Mouse (Mus musculus) megakaryocyte, embryonic 14.5 days (primary cell): ENCODE measurements around the gene Acads.

ENCODE experiments used
- FLI1 ChIP-seq: IDR thresholded peaks from 2 replicates; pipeline ENCODE4 v1.6.1; 2012; ENCODE audit warnings: low read length, inconsistent platforms, mixed read lengths
- GATA1 ChIP-seq: IDR thresholded peaks from 3 replicates; pipeline ENCODE4 v1.6.1; 2012; ENCODE audit warnings: mixed read lengths, low read length, inconsistent platforms, borderline replicate concordance

DNA sequence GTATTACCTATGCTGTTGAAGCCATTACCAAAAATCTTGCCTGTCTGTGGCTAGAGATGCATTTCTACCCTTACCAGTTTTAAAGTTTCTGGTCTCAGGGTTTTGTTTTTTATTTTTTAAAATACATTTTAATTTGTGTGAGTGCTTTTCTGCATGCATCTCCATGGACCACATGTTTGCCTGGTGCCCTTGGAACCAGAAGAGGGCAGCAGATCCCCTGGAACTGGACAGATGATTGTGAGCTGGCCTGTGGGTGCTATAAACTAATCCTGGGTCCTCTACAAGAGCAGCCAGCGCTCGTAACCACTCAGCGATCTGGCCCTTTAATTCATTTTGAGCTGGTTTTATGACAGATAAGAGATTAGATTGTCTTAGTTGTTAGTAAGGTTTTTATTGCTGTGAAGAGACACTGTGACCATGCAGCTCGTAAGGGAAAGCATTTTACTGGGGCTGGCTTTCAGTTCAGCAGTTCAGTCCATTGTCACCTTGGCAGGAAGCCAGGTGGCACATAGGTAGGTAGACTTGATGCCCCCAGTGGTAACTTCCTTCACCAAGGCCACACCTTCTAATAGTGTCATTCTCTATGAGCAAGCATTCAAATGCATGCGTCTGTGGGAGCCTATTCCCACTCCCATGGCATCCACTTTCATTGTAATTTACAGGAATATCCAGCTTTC lies 29.4 kb downstream of the Acads start:
- TF ChIP-seq GATA1: no peak
- no peak for TF ChIP-seq FLI1
